Mouse (Mus musculus) midbrain, embryonic 10.5 days (tissue): ENCODE measurements around the gene H2-T24. TPM values are rescaled to one million over a fixed set of nuclear protein-coding genes. Genes with fewer than 3 reads are reported as not detected.

Source experiments
- DNase-seq: peaks from one replicate; pipeline ENCODE4 v3.0.0-alpha.2; 2017; ENCODE audit warnings: low spot score
- H3K27ac ChIP-seq: fragments of 300-500 bp; sonication (generic); replicated peaks from 2 replicates; pipeline ENCODE4 v1.5.1; 2016; ENCODE audit warnings: mild to moderate bottlenecking
- H3K27me3 ChIP-seq: fragments of 300-500 bp; sonication (generic); 2 replicates; pipeline ENCODE4 v1.6.1; 2016; ENCODE audit warnings: low read depth, mild to moderate bottlenecking; ENCODE audit not compliant: poor library complexity, severe bottlenecking
- H3K36me3 ChIP-seq: fragments of 300-500 bp; sonication (generic); 2 replicates; pipeline ENCODE4 v1.6.1; 2016; ENCODE audit warnings: mild to moderate bottlenecking, moderate library complexity
- H3K4me1 ChIP-seq: fragments of 300-500 bp; sonication (generic); 2 replicates; pipeline ENCODE4 v1.6.1; 2016
- H3K4me3 ChIP-seq: fragments of 300-500 bp; sonication (generic); 2 replicates; pipeline ENCODE4 v1.5.1; 2016; ENCODE audit warnings: mild to moderate bottlenecking, moderate library complexity
- H3K9me3 ChIP-seq: fragments of 300-500 bp; sonication (generic); replicated peaks from 2 replicates; pipeline ENCODE4 v1.6.1; 2016; ENCODE audit warnings: mild to moderate bottlenecking
- WGBS: fragments of 180-500 bp; shearing (Covaris S2); methylation state at CpG from one replicate; pipeline ENCODE4 v1.1.7; 2016; 5-methylcytosine and 5-hydroxymethylcytosine counted together
- microRNA counts: library from miRNA; unstranded; fragments of <30 nt; microRNA quantifications from one replicate; lab custom pipeline; 2017
- microRNA-seq: library from miRNA; unstranded; fragments of <30 nt; microRNA quantifications from one replicate; pipeline ENCODE4, GENCODE M21; 2017
- polyA plus RNA-seq: library from polyadenylated mRNA; unstranded; fragments of >200 nt; fragmentation: Nextera tagmentation; extraction: Ambion mirVana; gene quantifications from 2 replicates; pipeline ENCODE4 v1.2.1, GENCODE M21; 2016

The H2-T24 gene
- polyA plus RNA-seq, 1 experiment from 2014 or later: 4.4 TPM

DNA sequence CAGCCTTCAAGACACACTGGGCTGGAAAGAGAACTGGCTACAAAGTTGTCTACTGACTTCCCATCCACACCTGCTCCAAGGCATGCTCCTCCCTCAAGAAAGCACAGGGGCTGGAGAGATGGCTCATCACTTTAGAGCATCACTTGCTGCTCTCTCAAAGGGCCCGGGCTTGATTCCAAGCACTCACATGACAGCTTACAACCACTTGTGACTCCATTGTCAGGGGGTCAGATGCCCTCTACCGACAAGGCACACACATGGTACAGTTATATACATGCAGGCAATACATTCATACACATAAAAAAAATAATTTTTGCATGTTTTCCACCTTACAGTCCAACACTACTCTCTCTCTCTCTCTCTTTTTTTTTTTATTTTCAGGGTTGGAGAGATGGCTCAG lies 52.7 kb downstream of the H2-T24 start:
- H3K27ac ChIP-seq: no peak overlapping the region
- whole genome bisulfite sequencing: 90% methylated on average over 2 of the region's 2 CpGs
- no peaks in the 10 kb centered on the region for H3K9me3 ChIP-seq
- no peak overlapping the region for H3K4me3 ChIP-seq
- no peak for DNase-seq
- H3K36me3 ChIP-seq: peaks cover 56% of the 10 kb centered on the region
- peaks cover 24% of the 10 kb centered on the region for H3K4me1 ChIP-seq
- H3K27me3 ChIP-seq: no peaks in the 10 kb centered on the region

DNA sequence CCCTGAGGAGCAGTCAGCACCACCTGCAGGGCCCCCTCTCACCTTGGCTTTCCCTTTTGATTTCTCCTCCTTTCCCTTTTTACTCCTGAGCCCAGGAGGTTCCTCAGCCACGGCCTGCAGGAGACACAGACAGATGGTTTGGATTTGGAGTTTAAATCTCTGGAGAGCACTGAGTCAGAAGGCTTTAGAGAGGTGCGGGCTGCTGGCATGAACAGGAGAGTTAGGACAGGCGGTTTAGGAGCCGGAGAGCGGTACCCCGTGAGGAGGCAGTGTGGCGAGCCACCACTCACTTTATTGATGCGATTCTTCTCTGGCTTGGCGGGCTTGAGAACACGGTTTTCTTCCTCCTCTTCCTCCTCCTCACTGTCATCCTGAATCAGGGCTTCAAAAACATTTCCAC lies 57.1 kb downstream of the H2-T24 start:
- Histone ChIP-seq H3K9me3 (no peaks in the 10 kb centered on the region), H3K4me3 (no peak overlapping the region), H3K27ac (no peak overlapping the region), H3K27me3 (no peaks in the 10 kb centered on the region), H3K36me3 (peaks cover 93% of the 10 kb centered on the region), H3K4me1 (peaks cover 6% of the 10 kb centered on the region)
- 91% methylated on average over 10 of the region's 10 CpGs for WGBS
- DNase-seq: no peak

DNA sequence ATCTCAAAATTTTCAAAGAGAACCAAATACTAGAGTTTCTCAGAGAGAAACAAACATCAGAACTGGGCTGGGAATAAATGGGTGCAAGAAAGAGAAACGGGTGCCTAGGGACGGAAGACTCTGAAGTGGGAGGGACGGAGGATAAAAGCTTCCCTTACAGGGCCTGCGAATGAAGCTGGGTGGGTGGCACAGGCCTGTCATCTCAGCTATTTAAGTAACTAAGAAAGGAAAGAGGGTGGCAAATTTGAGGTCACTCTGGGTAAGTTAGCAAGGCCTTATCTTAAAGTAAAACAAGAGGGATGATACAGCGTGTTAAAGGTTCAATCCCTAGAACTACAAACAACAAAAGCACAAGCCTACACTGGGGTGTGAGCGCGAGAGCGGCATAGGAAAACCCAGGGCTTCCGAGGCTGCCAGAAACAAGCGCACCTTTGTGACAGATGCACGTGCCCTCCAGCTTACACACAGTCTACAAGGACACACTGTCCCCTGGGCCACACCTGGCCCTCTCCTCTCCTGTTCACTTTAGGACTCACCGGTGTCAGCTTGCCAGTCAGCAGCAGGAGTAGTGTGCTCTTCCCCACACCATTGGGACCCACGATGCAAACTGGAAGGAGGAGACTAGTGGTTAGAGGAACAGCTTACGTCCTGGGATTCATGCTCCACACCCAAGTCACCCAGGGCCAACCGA lies 61.7 kb downstream of the H2-T24 start:
- Histone ChIP-seq H3K36me3 (peaks cover 90% of the 10 kb centered on the region), H3K9me3 (no peaks in the 10 kb centered on the region), H3K4me3 (no peak overlapping the region), H3K4me1 (no peaks in the 10 kb centered on the region), H3K27me3 (no peaks in the 10 kb centered on the region), H3K27ac (no peak overlapping the region)
- 94% methylated on average over 15 of the region's 15 CpGs for WGBS
- no peak for DNase-seq

MicroRNAs within 50 kb of the gene (microRNA counts, 519-probe panel; counts per million panel counts)
- not detected for microRNA mmu-miR-877 (lab: Ali Mortazavi, UCI)

Small RNAs within 50 kb of the gene (microRNA-seq; reads per million reads assigned to microRNA genes)
- gene Mir877: 201 reads per million, percentile 59 among the genes with 10 or more reads in this experiment

Other genes starting within 250 kb of the H2-T24 start
- 3.0 and 3.7 TPM in 2 replicates for gene Ier3, start 198.9 kb downstream of the H2-T24 start, polyA plus RNA-seq
- gene Flot1, start 197.3 kb downstream of the H2-T24 start, polyA plus RNA-seq: 54.8 and 59.3 TPM in 2 replicates
- gene Tubb5, start 182.3 kb downstream of the H2-T24 start, polyA plus RNA-seq: 1,574 and 1,617 TPM in 2 replicates
- 21.1 and 21.7 TPM in 2 replicates for gene Mdc1, start 179.0 kb downstream of the H2-T24 start, polyA plus RNA-seq
- 80.0 and 84.5 TPM in 2 replicates for gene Nrm, start 159.2 kb downstream of the H2-T24 start, polyA plus RNA-seq
- 21.8 and 27.6 TPM in 2 replicates for gene Ppp1r18, start 155.0 kb downstream of the H2-T24 start, polyA plus RNA-seq
- 51.6 and 54.3 TPM in 2 replicates for gene Dhx16, start 140.7 kb downstream of the H2-T24 start, polyA plus RNA-seq
- gene 2310061I04Rik, start 123.1 kb downstream of the H2-T24 start, polyA plus RNA-seq: 29.0 and 29.6 TPM in 2 replicates
- 124 and 178 TPM in 2 replicates for gene Atat1, start 110.5 kb downstream of the H2-T24 start, polyA plus RNA-seq
- gene Mrps18b, start 104.2 kb downstream of the H2-T24 start, polyA plus RNA-seq: 72.2 and 92.6 TPM in 2 replicates
- gene Ppp1r10, start 104.1 kb downstream of the H2-T24 start, polyA plus RNA-seq: 58.8 and 63.3 TPM in 2 replicates
- gene Abcf1, start 50.8 kb downstream of the H2-T24 start, polyA plus RNA-seq: 117 and 121 TPM in 2 replicates
- 56.3 and 59.7 TPM in 2 replicates for gene Gnl1, start 40.7 kb downstream of the H2-T24 start, polyA plus RNA-seq
- gene Prr3, start 40.3 kb downstream of the H2-T24 start, polyA plus RNA-seq: 45.3 and 50.1 TPM in 2 replicates
- 3.5 and 4.9 TPM in 2 replicates for gene H2-T23, start 12.3 kb upstream of the H2-T24 start, polyA plus RNA-seq
- gene H2-T22, start 22.2 kb upstream of the H2-T24 start, polyA plus RNA-seq: 7.0 and 8.4 TPM in 2 replicates
- not detected in 2 replicates for gene Gm6034, start 22.4 kb upstream of the H2-T24 start, polyA plus RNA-seq
- gene Gm11127, start 37.8 kb upstream of the H2-T24 start, polyA plus RNA-seq: not detected in 2 replicates
- not detected in 2 replicates for gene Gm19684, start 101.1 kb upstream of the H2-T24 start, polyA plus RNA-seq
- gene Gm7030, start 108.9 kb upstream of the H2-T24 start, polyA plus RNA-seq: not detected in 2 replicates
- 0.22 TPM in 1 of 2 replicates, not detected in the other for gene Gm8909, start 148.0 kb upstream of the H2-T24 start, polyA plus RNA-seq
- not detected in 2 replicates for gene H2-T3, start 169.7 kb upstream of the H2-T24 start, polyA plus RNA-seq
- gene Rpp21, start 237.5 kb upstream of the H2-T24 start, polyA plus RNA-seq: 94.2 and 94.9 TPM in 2 replicates